32 mouse cellular contexts compared by ENCODE assay signal in genomic region chr14:51156056-51156735, GRCm38 (mm10). TPM values are rescaled to one million over a fixed set of nuclear protein-coding genes. Genes with fewer than 3 reads are reported as not detected.
A peak's percentile ranks its signal among the peaks of the same experiment; 100 is the strongest.
DNase-seq lines count a peak whose midpoint lies in the region; ATAC-seq and TF ChIP-seq lines count a peak whose summit lies in the region.
"Had no signal": no experiment of that assay in that cellular context is flagged by ENCODE, and none has a peak within 500 bp of the region (broad histone marks: within the 10 kb centered on the region; RNA-seq: fewer than 3 reads in every experiment).

No protein-coding gene starts in this region.

- H3K9ac ChIP-seq in kidney, embryonic 15.5 days, result no peak overlapping the region
- no peak overlapping the region for H3K9ac ChIP-seq in kidney, postnatal 0 days (ENCODE audit: low read depth, low read length)
- H3K9ac ChIP-seq: embryonic facial prominence, embryonic 13.5 days; embryonic facial prominence, embryonic 15.5 days; forebrain, embryonic 12.5 days had no signal

- 64% methylated on average over 5 of the region's 5 CpGs for WGBS in kidney, embryonic 15.5 days
- 60% methylated on average over 5 of the region's 5 CpGs for WGBS in kidney, postnatal 0 days

- no peak for TF ChIP-seq CTCF in kidney, postnatal 0 days (IDR thresholded peaks at IDR 0.05; ENCODE audit: low read depth)

- H3K36me3 ChIP-seq in kidney, embryonic 15.5 days, result no peaks in the 10 kb centered on the region
- no peaks in the 10 kb centered on the region for H3K36me3 ChIP-seq in kidney, postnatal 0 days (ENCODE audit: insufficient read depth, low read length)
- H3K36me3 ChIP-seq: embryonic facial prominence, embryonic 13.5 days; embryonic facial prominence, embryonic 15.5 days; forebrain, embryonic 10.5 days; forebrain, embryonic 12.5 days had no signal

- H3K27me3 ChIP-seq in kidney, embryonic 15.5 days, result no peaks in the 10 kb centered on the region
- H3K27me3 ChIP-seq in kidney, postnatal 0 days (ENCODE audit: insufficient read depth, low read length), result no peaks in the 10 kb centered on the region
- H3K27me3 ChIP-seq: embryonic facial prominence, embryonic 13.5 days; embryonic facial prominence, embryonic 15.5 days; forebrain, embryonic 12.5 days had no signal

- no peak overlapping the region for H3K4me3 ChIP-seq in kidney, embryonic 15.5 days (replicated peaks)
- no peak overlapping the region for H3K4me3 ChIP-seq in kidney, postnatal 0 days (replicated peaks; ENCODE audit: low read depth, low read length)
- H3K4me3 ChIP-seq: embryonic facial prominence, embryonic 13.5 days; embryonic facial prominence, embryonic 15.5 days; erythroblast, embryonic 14.5 days; forebrain, embryonic 10.5 days; forebrain, embryonic 12.5 days had no signal

- no peak overlapping the region for H3K4me2 ChIP-seq in kidney, embryonic 15.5 days
- H3K4me2 ChIP-seq in kidney, postnatal 0 days (ENCODE audit: low read length), result no peak overlapping the region
- H3K4me2 ChIP-seq: embryonic facial prominence, embryonic 13.5 days; embryonic facial prominence, embryonic 15.5 days; forebrain, embryonic 12.5 days had no signal

- no peaks in the 10 kb centered on the region for H3K9me3 ChIP-seq in kidney, embryonic 15.5 days (replicated peaks)
- no peaks in the 10 kb centered on the region for H3K9me3 ChIP-seq in kidney, postnatal 0 days (replicated peaks; ENCODE audit: low read length)
- H3K9me3 ChIP-seq: embryonic facial prominence, embryonic 13.5 days; embryonic facial prominence, embryonic 15.5 days; forebrain, embryonic 10.5 days; forebrain, embryonic 12.5 days had no signal

- no peak overlapping the region for H3K27ac ChIP-seq in kidney, embryonic 15.5 days
- H3K27ac ChIP-seq in kidney, postnatal 0 days, result no peak overlapping the region
- H3K27ac ChIP-seq: embryonic facial prominence, embryonic 13.5 days; embryonic facial prominence, embryonic 15.5 days; forebrain, embryonic 10.5 days; forebrain, embryonic 12.5 days had no signal

- DNase-seq in heart, adult 11 months, result peak; percentile 45
- no peak for DNase-seq in heart, adult 8-10 months (ENCODE audit: low spot score)
- DNase-seq in kidney, postnatal 36 days, result no peak
- peak; percentile 25 for DNase-seq in kidney, postnatal 0 days (ENCODE audit: low spot score)
- DNase-seq in kidney, adult 8-10 months, result no peak
- DNase-seq: adrenal gland, adult 8-10 months; adrenal gland, postnatal 14 days; adrenal gland, postnatal 36 days; B cell, adult 2 months; cerebellum, adult 11-12 months; cerebellum, adult 8-10 months; cerebellum, adult 9-11 months; cerebellum, postnatal 14 days; cerebellum, postnatal 36 days; embryo, embryonic 11 days had no signal

- peak; percentile 56 for ATAC-seq in kidney, embryonic 15.5 days (replicated peaks; ENCODE audit: low FRiP score)
- ATAC-seq in kidney, postnatal 0 days (replicated peaks; ENCODE audit: low FRiP score, low read depth), result no peak
- 0 out of 2 replicates have a peak, but pooled peaks have one; percentile 15 for ATAC-seq in megakaryocyte, adult 5-6 weeks (ENCODE audit: poor library complexity, severe bottlenecking)
- no peak for ATAC-seq in megakaryocyte-erythroid progenitor cell, adult 5-6 weeks (replicated peaks; ENCODE audit: low FRiP score, low TSS enrichment, poor library complexity, severe bottlenecking)
- ATAC-seq: activated CD4-positive, CD25-positive, alpha-beta regulatory T cell, adult 4 months; CD4-positive, CD25-positive, alpha-beta regulatory T cell, adult 4 months; forebrain, embryonic 14.5 days; forebrain, embryonic 16.5 days; Patski had no signal

- 0 out of 2 replicates have a peak, but pooled peaks cover 10% of the 10 kb centered on the region for H3K4me1 ChIP-seq in kidney, embryonic 15.5 days
- no peaks in the 10 kb centered on the region for H3K4me1 ChIP-seq in kidney, postnatal 0 days (replicated peaks; ENCODE audit: insufficient read depth, low read length)
- H3K4me1 ChIP-seq: embryonic facial prominence, embryonic 13.5 days; embryonic facial prominence, embryonic 15.5 days; forebrain, embryonic 12.5 days had no signal

RNA-seq across cellular contexts. Expression of gene Rnase2b, which starts 5.9 kb away (rescaled TPM):
- not detected for total RNA-seq in heart, adult 8-10 months (2022)
- not detected in 2 replicates for polyA plus RNA-seq in kidney, embryonic 15.5 days (2015; fragmentation: Nextera tagmentation; extraction: Ambion mirVana)
- polyA plus RNA-seq in kidney, postnatal 0 days (2015; fragmentation: Nextera tagmentation; extraction: Ambion mirVana), result not detected in 2 replicates
- total RNA-seq in megakaryocyte, adult 5-6 weeks (2015), result 7.5 and 8.9 TPM in 2 replicates
- 0.92 and 4.3 TPM in 2 replicates for total RNA-seq in megakaryocyte, adult 5-6 weeks (2017)
- not detected in 2 replicates for total RNA-seq in megakaryocyte-erythroid progenitor cell, adult 5-6 weeks (2014; fragmentation: Nextera tagmentation)
- not detected in 2 replicates for total RNA-seq in megakaryocyte-erythroid progenitor cell, adult 5-6 weeks (2017)
- total RNA-seq: adrenal gland, adult 18-20 months; adrenal gland, adult 8-10 months; adrenal gland, postnatal 14 days; adrenal gland, postnatal 36 days; common myeloid progenitor, adult 5-6 weeks; ES-E14 had no signal
- polyA plus RNA-seq: activated CD4-positive, CD25-positive, alpha-beta regulatory T cell, adult 4 months; CD4-positive, CD25-positive, alpha-beta regulatory T cell, adult 4 months; embryonic facial prominence, embryonic 11.5 days; embryonic facial prominence, embryonic 13.5 days; embryonic facial prominence, embryonic 15.5 days; erythroblast, embryonic 14.5 days; forebrain, embryonic 10.5 days; forebrain, embryonic 12.5 days; forebrain, embryonic 14.5 days; forebrain, embryonic 16.5 days; Patski had no signal

RNA-seq across cellular contexts. Expression of gene Rnase1, which starts 9.6 kb away (rescaled TPM):
- total RNA-seq in heart, adult 8-10 months (2022), result 1 to 10 TPM in 2 of 4 experiments, under 1 TPM in 1, not detected in 1; 0.29 to 1.4 (median 1.3) TPM
- 0.17 and 1.00 TPM in 2 replicates for polyA plus RNA-seq in kidney, embryonic 15.5 days (2015; fragmentation: Nextera tagmentation; extraction: Ambion mirVana)
- polyA plus RNA-seq in kidney, postnatal 0 days (2015; fragmentation: Nextera tagmentation; extraction: Ambion mirVana), result 0.51 and 1.0 TPM in 2 replicates
- not detected in 2 replicates for total RNA-seq in megakaryocyte, adult 5-6 weeks (2015)
- total RNA-seq in megakaryocyte, adult 5-6 weeks (2017), result not detected in 2 replicates
- not detected in 2 replicates for total RNA-seq in megakaryocyte-erythroid progenitor cell, adult 5-6 weeks (2014; fragmentation: Nextera tagmentation)
- not detected in 2 replicates for total RNA-seq in megakaryocyte-erythroid progenitor cell, adult 5-6 weeks (2017)
- total RNA-seq: adrenal gland, adult 18-20 months; adrenal gland, postnatal 14 days; adrenal gland, postnatal 36 days; common myeloid progenitor, adult 5-6 weeks; ES-E14 had no signal
- polyA plus RNA-seq: activated CD4-positive, CD25-positive, alpha-beta regulatory T cell, adult 4 months; CD4-positive, CD25-positive, alpha-beta regulatory T cell, adult 4 months; embryonic facial prominence, embryonic 11.5 days; embryonic facial prominence, embryonic 13.5 days; erythroblast, embryonic 14.5 days; forebrain, embryonic 10.5 days; forebrain, embryonic 12.5 days; forebrain, embryonic 16.5 days; Patski had no signal

RNA-seq across cellular contexts. Expression of gene Rnase6, which starts 32.5 kb away (rescaled TPM):
- total RNA-seq in heart, adult 8-10 months (2022), result under 1 TPM; 0.16 to 0.63 (median 0.33) TPM
- polyA plus RNA-seq in kidney, embryonic 15.5 days (2015; fragmentation: Nextera tagmentation; extraction: Ambion mirVana), result 0.52 and 1.3 TPM in 2 replicates
- polyA plus RNA-seq in kidney, postnatal 0 days (2015; fragmentation: Nextera tagmentation; extraction: Ambion mirVana), result 0.83 and 1.4 TPM in 2 replicates
- 288 and 294 TPM in 2 replicates for total RNA-seq in megakaryocyte, adult 5-6 weeks (2015)
- total RNA-seq in megakaryocyte, adult 5-6 weeks (2017), result 303 and 351 TPM in 2 replicates
- 2.8 and 14.6 TPM in 2 replicates for total RNA-seq in megakaryocyte-erythroid progenitor cell, adult 5-6 weeks (2014; fragmentation: Nextera tagmentation)
- 14.8 and 44.0 TPM in 2 replicates for total RNA-seq in megakaryocyte-erythroid progenitor cell, adult 5-6 weeks (2017)
- total RNA-seq: ES-E14 had no signal
- polyA plus RNA-seq: embryonic facial prominence, embryonic 11.5 days; Patski had no signal

RNA-seq across cellular contexts. Expression of gene Eddm3b, which starts 42.0 kb away (rescaled TPM):
- not detected for total RNA-seq in heart, adult 8-10 months (2022)
- polyA plus RNA-seq in kidney, embryonic 15.5 days (2015; fragmentation: Nextera tagmentation; extraction: Ambion mirVana), result 2.0 and 2.1 TPM in 2 replicates
- polyA plus RNA-seq in kidney, postnatal 0 days (2015; fragmentation: Nextera tagmentation; extraction: Ambion mirVana), result 2.0 and 2.8 TPM in 2 replicates
- not detected in 2 replicates for total RNA-seq in megakaryocyte, adult 5-6 weeks (2015)
- total RNA-seq in megakaryocyte, adult 5-6 weeks (2017), result not detected in 2 replicates
- not detected in 2 replicates for total RNA-seq in megakaryocyte-erythroid progenitor cell, adult 5-6 weeks (2014; fragmentation: Nextera tagmentation)
- not detected in 2 replicates for total RNA-seq in megakaryocyte-erythroid progenitor cell, adult 5-6 weeks (2017)
- total RNA-seq: adrenal gland, adult 18-20 months; adrenal gland, adult 8-10 months; adrenal gland, postnatal 14 days; adrenal gland, postnatal 36 days; common myeloid progenitor, adult 5-6 weeks; ES-E14 had no signal
- polyA plus RNA-seq: activated CD4-positive, CD25-positive, alpha-beta regulatory T cell, adult 4 months; CD4-positive, CD25-positive, alpha-beta regulatory T cell, adult 4 months; embryonic facial prominence, embryonic 11.5 days; embryonic facial prominence, embryonic 13.5 days; embryonic facial prominence, embryonic 15.5 days; erythroblast, embryonic 14.5 days; forebrain, embryonic 10.5 days; forebrain, embryonic 12.5 days; forebrain, embryonic 14.5 days; forebrain, embryonic 16.5 days; Patski had no signal

RNA-seq across cellular contexts. Expression of gene Ang2, which starts 42.8 kb away (rescaled TPM):
- total RNA-seq in heart, adult 8-10 months (2022), result not detected
- not detected in 2 replicates for polyA plus RNA-seq in kidney, embryonic 15.5 days (2015; fragmentation: Nextera tagmentation; extraction: Ambion mirVana)
- polyA plus RNA-seq in kidney, postnatal 0 days (2015; fragmentation: Nextera tagmentation; extraction: Ambion mirVana), result not detected in 2 replicates
- total RNA-seq in megakaryocyte, adult 5-6 weeks (2015), result not detected in 2 replicates
- total RNA-seq in megakaryocyte, adult 5-6 weeks (2017), result not detected in 2 replicates
- total RNA-seq in megakaryocyte-erythroid progenitor cell, adult 5-6 weeks (2014; fragmentation: Nextera tagmentation), result not detected in 2 replicates
- total RNA-seq in megakaryocyte-erythroid progenitor cell, adult 5-6 weeks (2017), result not detected in 2 replicates
- total RNA-seq: adrenal gland, adult 18-20 months; adrenal gland, adult 8-10 months; adrenal gland, postnatal 14 days; adrenal gland, postnatal 36 days; common myeloid progenitor, adult 5-6 weeks; ES-E14 had no signal
- polyA plus RNA-seq: activated CD4-positive, CD25-positive, alpha-beta regulatory T cell, adult 4 months; CD4-positive, CD25-positive, alpha-beta regulatory T cell, adult 4 months; embryonic facial prominence, embryonic 11.5 days; embryonic facial prominence, embryonic 13.5 days; erythroblast, embryonic 14.5 days; forebrain, embryonic 10.5 days; forebrain, embryonic 12.5 days; forebrain, embryonic 14.5 days; forebrain, embryonic 16.5 days; Patski had no signal

Comparison
In these comparisons a context has a peak if more than half of its experiments do, and no peak if none do; other contexts are left out.
1. DNase-seq: peak in heart, adult 11 months (single experiment) and kidney, postnatal 0 days (single experiment); none in heart, adult 8-10 months (single experiment), kidney, postnatal 36 days (0 of 2) and kidney, adult 8-10 months (0 of 2).
2. ATAC-seq: peak in kidney, embryonic 15.5 days (single experiment) and megakaryocyte, adult 5-6 weeks (single experiment); none in kidney, postnatal 0 days (single experiment) and megakaryocyte-erythroid progenitor cell, adult 5-6 weeks (single experiment).
3. RNA of gene Rnase6, which starts 32.5 kb away (total RNA-seq): 288 to 351 TPM in megakaryocyte, adult 5-6 weeks; 2.8 to 44.0 TPM in megakaryocyte-erythroid progenitor cell, adult 5-6 weeks and 0.16 to 0.63 TPM in heart, adult 8-10 months; every median in the first group is over 4 times any median in the second.